Mouse (Mus musculus): ENCODE results near the gene Add3.

GRCm38 (mm10) chr19:53196961-53197360 lies 56.7 kb downstream of the Add3 start:
- TF ChIP-seq MYC (IDR thresholded peaks at IDR 0.05; ENCODE audit: low read depth, low read length) (no peak), EP300 (IDR thresholded peaks at IDR 0.05; ENCODE audit: low read length) (no peak), MXI1 (IDR thresholded peaks at IDR 0.05; ENCODE audit: low read depth, low read length) (no peak), TCF12 (IDR thresholded peaks at IDR 0.05; ENCODE audit: low read depth, low read length) (no peak), CTCF (conservative IDR thresholded peaks at IDR 0.05 in 1 of 2, IDR thresholded peaks at IDR 0.05 in 1 of 2; ENCODE audit: low read depth in 2 of 2, low read length in 2 of 2) (no peak), MAX (IDR thresholded peaks at IDR 0.05; ENCODE audit: low read length) (no peak), RCOR1 (conservative IDR thresholded peaks at IDR 0.05; ENCODE audit: low read depth, low read length) (no peak), POLR2A (IDR thresholded peaks at IDR 0.05; ENCODE audit: low read depth, low read length) (no peak), UBTF (IDR thresholded peaks at IDR 0.05; ENCODE audit: low read depth, low read length) (no peak), ZMIZ1 (IDR thresholded peaks at IDR 0.05; ENCODE audit: low read depth, low read length) (no peak), HCFC1 (IDR thresholded peaks at IDR 0.05; ENCODE audit: low read depth, low read length) (no peak), CHD2 (IDR thresholded peaks at IDR 0.05; ENCODE audit: low read length) (no peak)
